In the genomic region with DNA sequence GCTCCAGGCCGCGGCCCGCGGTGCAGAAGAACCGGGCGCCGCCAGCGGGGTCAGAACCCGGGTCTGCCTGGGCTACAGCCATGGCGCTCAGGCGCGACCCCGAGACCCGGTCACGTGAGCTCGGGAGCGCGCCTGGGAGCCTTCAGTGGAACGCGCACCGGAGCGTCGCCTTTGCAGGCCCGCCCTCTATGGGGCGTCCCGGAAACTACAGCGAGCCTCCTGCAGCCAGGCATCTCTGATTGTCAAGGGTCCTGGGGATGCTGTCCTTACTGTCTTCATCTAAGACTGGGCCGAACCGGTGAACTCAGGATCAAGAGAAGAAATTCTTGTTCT, we compare ENCODE assay signal across 8 mouse cellular contexts. TPM values are rescaled to one million over a fixed set of nuclear protein-coding genes. Genes with fewer than 3 reads are reported as not detected.
DNase-seq lines count a peak whose midpoint lies in the region; ATAC-seq and TF ChIP-seq lines count a peak whose summit lies in the region.

Gene Thumpd2, minus strand, starts transcription at position 104 of the 333 bp plus-strand sequence.

- peak; percentile 89 for ATAC-seq in embryonic facial prominence, embryonic 15.5 days (ENCODE audit: insufficient number of reproducible peaks, low FRiP score, low TSS enrichment, low read depth)
- peak; percentile 95 for ATAC-seq in limb, embryonic 14.5 days (ENCODE audit: low FRiP score, low read depth)
- ATAC-seq in midbrain, postnatal 0 days (ENCODE audit: low FRiP score) = peak; percentile 94

- H3K9ac ChIP-seq in embryonic facial prominence, embryonic 15.5 days = peak within 1 kb of the TSS; percentile 91
- peak within 1 kb of the TSS; percentile 92 for H3K9ac ChIP-seq in limb, embryonic 14.5 days (ENCODE audit: low read depth, low read length, severe bottlenecking)
- peak within 1 kb of the TSS; percentile 76 for H3K9ac ChIP-seq in midbrain, postnatal 0 days (replicated peaks; ENCODE audit: low read length, poor library complexity, severe bottlenecking)

- H3K36me3 ChIP-seq in embryonic facial prominence, embryonic 15.5 days = no peaks in the 10 kb centered on the region
- peaks cover 6% of the 10 kb centered on the region; the same call in 1 of the 2 replicates for H3K36me3 ChIP-seq in limb, embryonic 14.5 days (ENCODE audit: control insufficient read depth, insufficient read depth, low read length)
- no peaks in the 10 kb centered on the region for H3K36me3 ChIP-seq in midbrain, postnatal 0 days (ENCODE audit: insufficient read depth, low read length)

- peak within 1 kb of the TSS; percentile 84 for H3K4me3 ChIP-seq in bone marrow, adult 2 months (replicated peaks; ENCODE audit: control insufficient read depth, low read depth, low read length)
- H3K4me3 ChIP-seq in embryonic facial prominence, embryonic 15.5 days (replicated peaks) = peak within 1 kb of the TSS; percentile 98
- peak within 1 kb of the TSS; percentile 81 for H3K4me3 ChIP-seq in limb, embryonic 14.5 days (replicated peaks; ENCODE audit: low read length)
- peak within 1 kb of the TSS; percentile 59 for H3K4me3 ChIP-seq in midbrain, postnatal 0 days (ENCODE audit: low read depth, low read length)

- H3K27me3 ChIP-seq in embryonic facial prominence, embryonic 15.5 days = no peaks in the 10 kb centered on the region
- H3K27me3 ChIP-seq in limb, embryonic 14.5 days (ENCODE audit: control insufficient read depth, insufficient read depth, low read length) = no peaks in the 10 kb centered on the region
- no peaks in the 10 kb centered on the region for H3K27me3 ChIP-seq in midbrain, postnatal 0 days (ENCODE audit: insufficient read depth, low read length)

- TF ChIP-seq CTCF in bone marrow, adult 2 months (IDR thresholded peaks at IDR 0.05; ENCODE audit: control insufficient read depth, insufficient read depth, low read length) = peak; percentile 77
- TF ChIP-seq CTCF in midbrain, postnatal 0 days (IDR thresholded peaks at IDR 0.05) = peak; percentile 92

- WGBS in bone marrow, adult 2 months = 2% methylated on average over 29 of the region's 29 CpGs
- 1% methylated on average over 29 of the region's 29 CpGs for WGBS in embryonic facial prominence, embryonic 15.5 days
- WGBS in limb, embryonic 14.5 days = 2% methylated on average over 29 of the region's 29 CpGs
- under 1% methylated on average over 29 of the region's 29 CpGs for WGBS in midbrain, postnatal 0 days

- DNase-seq in 416B (ENCODE audit: low read depth) = peak; percentile 74
- DNase-seq in heart, adult 8-10 months (ENCODE audit: low spot score) = peak; percentile 84
- peak; percentile 88 for DNase-seq in kidney, adult 9 months
- DNase-seq in limb, embryonic 14.5 days (ENCODE audit: low spot score) = peak; percentile 91
- DNase-seq in midbrain, postnatal 0 days (ENCODE audit: low spot score) = peak; percentile 94
- DNase-seq in spleen, postnatal 14 days (ENCODE audit: low spot score in 2 of 2) = peak; percentile 73 to 83

- H3K4me2 ChIP-seq in embryonic facial prominence, embryonic 15.5 days (replicated peaks) = peak within 1 kb of the TSS; percentile 54
- H3K4me2 ChIP-seq in limb, embryonic 14.5 days (replicated peaks; ENCODE audit: low read depth, low read length, severe bottlenecking) = peak within 1 kb of the TSS; percentile 55
- peak within 1 kb of the TSS; percentile 67 for H3K4me2 ChIP-seq in midbrain, postnatal 0 days (ENCODE audit: low read depth, low read length, poor library complexity, severe bottlenecking)

- H3K27ac ChIP-seq in bone marrow, adult 2 months (ENCODE audit: control insufficient read depth, insufficient read depth, low read depth, low read length, poor library complexity) = peak within 1 kb of the TSS; percentile 83
- peak within 1 kb of the TSS; percentile 70 for H3K27ac ChIP-seq in embryonic facial prominence, embryonic 15.5 days (replicated peaks)
- peak within 1 kb of the TSS; percentile 64; the same call in 1 of the 2 replicates for H3K27ac ChIP-seq in limb, embryonic 14.5 days (replicated peaks; ENCODE audit: low read depth, low read length)
- H3K27ac ChIP-seq in midbrain, postnatal 0 days (ENCODE audit: low read depth, low read length) = peak within 1 kb of the TSS; percentile 26

- TF ChIP-seq POLR2A in bone marrow, adult 2 months (IDR thresholded peaks at IDR 0.05; ENCODE audit: borderline replicate concordance, control insufficient read depth, low read depth, low read length) = peak; percentile 58
- TF ChIP-seq POLR2A in limb, embryonic 14.5 days (IDR thresholded peaks at IDR 0.05; ENCODE audit: borderline replicate concordance, extremely low read depth, insufficient read depth, insufficient read length) = peak; percentile 74; the same call in 1 of the 2 replicates

- H3K9me3 ChIP-seq in embryonic facial prominence, embryonic 15.5 days (replicated peaks) = no peaks in the 10 kb centered on the region
- no peaks in the 10 kb centered on the region for H3K9me3 ChIP-seq in limb, embryonic 14.5 days (ENCODE audit: control insufficient read depth, low read length)
- H3K9me3 ChIP-seq in midbrain, postnatal 0 days (ENCODE audit: low read length) = no peaks in the 10 kb centered on the region

- peaks cover 1% of the 10 kb centered on the region; the same call in 1 of the 2 replicates for H3K4me1 ChIP-seq in bone marrow, adult 2 months (ENCODE audit: control insufficient read depth, insufficient read depth, low read length)
- 0 out of 2 replicates have a peak, but pooled peaks cover 6% of the 10 kb centered on the region for H3K4me1 ChIP-seq in embryonic facial prominence, embryonic 15.5 days
- H3K4me1 ChIP-seq in limb, embryonic 14.5 days (ENCODE audit: control insufficient read depth, insufficient read depth, low read length) = peaks cover 5% of the 10 kb centered on the region
- H3K4me1 ChIP-seq in midbrain, postnatal 0 days (ENCODE audit: insufficient read depth, low read length) = peaks cover 3% of the 10 kb centered on the region; the same call in 1 of the 2 replicates

RNA-seq across cellular contexts. Expression of gene Thumpd2, which starts in this region (rescaled TPM):
- 3.9 and 6.2 TPM in 2 replicates for polyA plus RNA-seq in bone marrow, adult 2 months (2011; ENCODE audit: insufficient read depth, insufficient read length, low replicate concordance, missing spikeins)
- 12.4 and 13.5 TPM in 2 replicates for polyA plus RNA-seq in embryonic facial prominence, embryonic 15.5 days (2015; fragmentation: Nextera tagmentation; extraction: Ambion mirVana)
- total RNA-seq in heart, adult 8-10 months (2022) = 1 to 10 TPM; 4.1 to 4.7 (median 4.3) TPM
- 7.4 and 9.2 TPM in 2 replicates for polyA plus RNA-seq in limb, embryonic 14.5 days (2012; rRNA removed)
- 15.7 and 17.0 TPM in 2 replicates for polyA plus RNA-seq in limb, embryonic 14.5 days (2014; fragmentation: Nextera tagmentation; extraction: Ambion mirVana)
- 2.6 and 3.1 TPM in 2 replicates for total RNA-seq in midbrain, postnatal 0 days (2014; rRNA removed)
- 5.5 and 5.7 TPM in 2 replicates for polyA plus RNA-seq in midbrain, postnatal 0 days (2015; fragmentation: Nextera tagmentation; extraction: Ambion mirVana)

Comparison
In these comparisons a context has a peak if more than half of its experiments do, and no peak if none do; other contexts are left out.
1. Peak in every context shown above with its lines: DNase-seq, ATAC-seq, H3K4me3 ChIP-seq and H3K27ac ChIP-seq.
2. H3K27ac ChIP-seq: peak in every context shown above with its lines; median percentile 83 in bone marrow, adult 2 months; 70 in embryonic facial prominence, embryonic 15.5 days; 64 in limb, embryonic 14.5 days; 26 in midbrain, postnatal 0 days.